Mouse (Mus musculus) stomach, postnatal 0 days (tissue): Measurements from ENCODE around the gene Krtap31-2. TPM values are rescaled to one million over a fixed set of nuclear protein-coding genes. Genes with fewer than 3 reads are reported as not detected.

ENCODE experiments used
- ATAC-seq: fragments of 200-750 bp; cut with Nextera tagmentation; 2 replicates; pipeline ENCODE4 v1.8.0; 2017; ENCODE audit not compliant: low FRiP score, low TSS enrichment
- DNase-seq: peaks from one replicate; pipeline ENCODE4 v3.0.0-alpha.2; 2016; ENCODE audit warnings: low spot score
- H3K27ac ChIP-seq: fragments of 300-500 bp; sonication (generic); replicated peaks from 2 replicates; pipeline ENCODE4 v1.5.1; 2014; ENCODE audit warnings: mild to moderate bottlenecking, control low read depth
- H3K27me3 ChIP-seq: fragments of 300-500 bp; sonication (generic); 2 replicates; pipeline ENCODE4 v1.6.1; 2014; ENCODE audit warnings: low read length; ENCODE audit not compliant: control insufficient read depth, insufficient read depth
- H3K36me3 ChIP-seq: fragments of 300-500 bp; sonication (generic); 2 replicates; pipeline ENCODE4 v1.6.1; 2014; ENCODE audit warnings: low read length, mixed read lengths; ENCODE audit not compliant: control insufficient read depth, insufficient read depth
- H3K4me1 ChIP-seq: fragments of 300-500 bp; sonication (generic); replicated peaks from 2 replicates; pipeline ENCODE4 v1.6.1; 2014; ENCODE audit warnings: antibody characterized with exemption; ENCODE audit not compliant: control insufficient read depth, insufficient read depth
- H3K4me2 ChIP-seq: fragments of 300-500 bp; sonication (generic); replicated peaks from 2 replicates; pipeline ENCODE4 v1.6.1; 2014; ENCODE audit warnings: low read depth, mild to moderate bottlenecking, control low read depth, moderate library complexity
- H3K4me3 ChIP-seq: fragments of 300-500 bp; sonication (generic); 2 replicates; pipeline ENCODE4 v1.5.1; 2014; ENCODE audit warnings: low read depth, low read length, control low read depth
- H3K9ac ChIP-seq: fragments of 300-500 bp; sonication (generic); 2 replicates; pipeline ENCODE4 v1.6.1; 2014; ENCODE audit warnings: mild to moderate bottlenecking, low read length, control low read depth, mixed read lengths
- H3K9me3 ChIP-seq: fragments of 300-500 bp; sonication (generic); 2 replicates; pipeline ENCODE4 v1.6.1; 2016; ENCODE audit warnings: low read length; ENCODE audit not compliant: control insufficient read depth
- CTCF ChIP-seq: IDR thresholded peaks from 2 replicates; pipeline ENCODE4 v1.5.1; 2016; ENCODE audit warnings: antibody characterized with exemption, low read depth, mild to moderate bottlenecking, moderate library complexity
- EP300 ChIP-seq: optimal IDR thresholded peaks from 2 replicates; pipeline ENCODE3; 2016; ENCODE audit warnings: antibody characterized with exemption
- WGBS: fragments of 180-500 bp; shearing (Covaris S2); extraction: QIAGEN DNeasy Blood & Tissue Kit; methylation state at CpG from one replicate; pipeline ENCODE4 v1.1.7; 2014; 5-methylcytosine and 5-hydroxymethylcytosine counted together
- polyA plus RNA-seq: library from polyadenylated mRNA; unstranded; fragments of >200 nt; fragmentation: Nextera tagmentation; extraction: Ambion mirVana; gene quantifications from 2 replicates; pipeline ENCODE4 v1.2.1, GENCODE M21; 2015

Krtap31-2 gene
- not detected in 2 replicates for polyA plus RNA-seq

GRCm38 (mm10) chr11:99935991-99936390, at the start of gene Krtap31-2:
Gene Krtap31-2 (plus strand): TSS chr11:99936291.
- Histone ChIP-seq H3K36me3 (no peaks in the 10 kb centered on the region), H3K4me3 (no peak within 1 kb of the TSS), H3K9me3 (no peaks in the 10 kb centered on the region), H3K9ac (no peak within 1 kb of the TSS), H3K27me3 (no peaks in the 10 kb centered on the region), H3K27ac (no peak within 1 kb of the TSS), H3K4me2 (no peak within 1 kb of the TSS), H3K4me1 (no peaks in the 10 kb centered on the region)
- no peak for TF ChIP-seq CTCF
- ATAC-seq (no peak), DNase-seq (no peak)
- 84% methylated on average over 1 of the region's 1 CpGs for WGBS

DNA sequence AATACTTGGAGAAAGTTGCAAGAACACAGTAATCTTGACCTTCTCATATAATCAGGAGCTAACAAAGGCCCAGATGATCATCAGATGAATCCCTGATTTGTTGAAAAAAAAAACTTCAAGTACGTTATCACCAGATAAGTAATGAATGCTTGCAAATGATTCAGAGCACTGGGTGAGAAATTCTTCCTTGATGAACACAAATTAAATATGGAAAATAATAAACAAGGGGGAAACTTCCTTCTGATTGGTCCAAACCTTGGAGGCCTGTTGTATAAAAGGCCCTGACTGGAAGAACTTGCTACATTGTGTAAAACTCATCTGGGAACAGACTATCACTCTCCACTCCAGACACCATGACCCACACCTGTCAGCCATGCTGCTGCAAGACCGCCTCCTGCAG, 28.5 kb upstream of the Krtap31-2 start, which contains the start of gene Krtap31-1:
TSS of gene Krtap31-1 (plus strand) at position 301 of the 400 bp plus-strand sequence.
- TF ChIP-seq CTCF (no peak), EP300 (no peak)
- ATAC-seq, result no peak

GRCm38 (mm10) chr11:99914451-99914850, 21.6 kb upstream of the Krtap31-2 start, which contains the start of gene Gm11565:
Gene Gm11565 (plus strand): TSS chr11:99914751.
- Histone ChIP-seq H3K27me3 (no peaks in the 10 kb centered on the region), H3K9ac (no peak within 1 kb of the TSS), H3K9me3 (no peaks in the 10 kb centered on the region), H3K27ac (no peak within 1 kb of the TSS), H3K36me3 (no peaks in the 10 kb centered on the region), H3K4me1 (no peaks in the 10 kb centered on the region), H3K4me2 (no peak within 1 kb of the TSS), H3K4me3 (no peak within 1 kb of the TSS)
- WGBS, result 92% methylated on average over 3 of the region's 3 CpGs
- no peak for DNase-seq
- no peak for ATAC-seq
- TF ChIP-seq CTCF (no peak), EP300 (no peak)

More for the DNA sequence above, 28.5 kb upstream of the Krtap31-2 start, which contains the start of gene Krtap31-1:
- Histone ChIP-seq H3K27me3 (no peaks in the 10 kb centered on the region), H3K4me2 (no peak within 1 kb of the TSS), H3K4me3 (no peak within 1 kb of the TSS), H3K36me3 (no peaks in the 10 kb centered on the region), H3K9me3 (no peaks in the 10 kb centered on the region), H3K9ac (no peak within 1 kb of the TSS), H3K27ac (no peak within 1 kb of the TSS), H3K4me1 (no peaks in the 10 kb centered on the region)
- 65% methylated on average over 2 of the region's 2 CpGs for WGBS
- DNase-seq, result no peak

GRCm38 (mm10) chr11:99937751-99938264, 1.7 kb downstream of the Krtap31-2 start:
- Histone ChIP-seq H3K27ac (no peak overlapping the region), H3K36me3 (no peaks in the 10 kb centered on the region), H3K4me3 (no peak overlapping the region), H3K4me2 (no peak overlapping the region), H3K4me1 (no peaks in the 10 kb centered on the region), H3K9me3 (no peaks in the 10 kb centered on the region), H3K27me3 (no peaks in the 10 kb centered on the region), H3K9ac (no peak overlapping the region)
- WGBS, result 69% methylated on average over 9 of the region's 9 CpGs
- DNase-seq, result no peak
- ATAC-seq, result no peak
- no peak for TF ChIP-seq CTCF
- TF ChIP-seq EP300, result no peak

- no peak within 1 kb of the TSS for H3K9ac ChIP-seq
- no peak within 1 kb of the TSS for H3K4me2 ChIP-seq
- H3K27ac ChIP-seq, result no peak within 1 kb of the TSS
- no peak for ATAC-seq
- no peaks in the 10 kb centered on the region for H3K9me3 ChIP-seq
- H3K4me3 ChIP-seq, result no peak within 1 kb of the TSS
- DNase-seq, result no peak
- WGBS, result 97% methylated on average over 2 of the region's 2 CpGs
- no peaks in the 10 kb centered on the region for H3K36me3 ChIP-seq
- no peaks in the 10 kb centered on the region for H3K4me1 ChIP-seq
- no peaks in the 10 kb centered on the region for H3K27me3 ChIP-seq
- TF ChIP-seq CTCF, result no peak
Observed at GRCm38 (mm10) chr11:99948175-99948574, 12.1 kb downstream of the Krtap31-2 start, which contains the start of gene Krtap9-5. Gene Krtap9-5 (plus strand): TSS chr11:99948475.

DNA sequence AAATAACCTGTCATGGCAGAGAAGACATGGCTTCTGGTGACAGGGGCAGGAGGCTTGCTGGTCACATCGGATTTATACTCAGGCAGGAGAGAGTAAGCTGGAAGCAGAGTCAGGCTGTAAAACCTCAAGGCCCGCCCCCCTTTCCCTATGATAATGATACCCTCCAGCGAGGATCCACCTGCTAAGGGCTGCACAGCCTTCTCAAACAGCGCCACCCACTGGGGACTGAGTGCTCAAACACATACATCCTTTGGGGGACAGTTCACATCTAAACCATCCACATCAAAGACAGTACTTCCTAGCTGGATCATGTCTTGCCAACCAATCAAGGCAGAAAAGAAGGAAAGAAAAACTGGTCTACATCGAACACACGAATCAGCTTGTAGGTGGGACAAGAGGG, 28.1 kb downstream of the Krtap31-2 start:
- Histone ChIP-seq H3K4me1 (no peaks in the 10 kb centered on the region), H3K27me3 (no peaks in the 10 kb centered on the region), H3K9me3 (no peaks in the 10 kb centered on the region), H3K27ac (no peak overlapping the region), H3K9ac (no peak overlapping the region), H3K4me2 (no peak overlapping the region), H3K36me3 (no peaks in the 10 kb centered on the region), H3K4me3 (no peak overlapping the region)
- DNase-seq (no peak), ATAC-seq (no peak)
- TF ChIP-seq CTCF (no peak; the same call in 1 of the 2 replicates), EP300 (no peak)
- 55% methylated on average over 6 of the region's 6 CpGs for WGBS
